ENCODE assay signal across 18 mouse cellular contexts in the genomic region with DNA sequence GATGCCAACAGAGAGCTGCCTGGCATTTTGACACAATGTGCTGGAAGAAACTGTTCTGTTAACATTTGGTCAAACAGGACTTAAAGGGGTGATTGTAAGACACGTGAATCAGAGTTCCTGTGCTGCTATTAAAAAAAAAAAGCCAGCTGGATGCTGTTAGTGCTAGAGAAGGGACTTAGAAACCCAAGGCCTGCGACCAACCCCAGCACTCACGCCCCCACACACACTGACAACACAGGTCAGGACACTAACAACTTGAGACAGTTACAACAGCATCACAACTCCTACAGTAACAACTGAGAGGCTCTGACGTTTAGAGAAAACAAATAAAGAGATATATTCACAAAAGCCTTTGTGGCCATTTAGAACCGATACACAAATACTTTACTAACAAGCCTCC. TPM values are rescaled to one million over a fixed set of nuclear protein-coding genes. Genes with fewer than 3 reads are reported as not detected.
DNase-seq lines count a peak whose midpoint lies in the region; ATAC-seq and TF ChIP-seq lines count a peak whose summit lies in the region.
"Had no signal": no experiment of that assay in that cellular context is flagged by ENCODE, and none has a peak within 500 bp of the region (broad histone marks: within the 10 kb centered on the region; RNA-seq: fewer than 3 reads in every experiment).

No protein-coding gene starts in this region.

- no peak for TF ChIP-seq CTCF in layer of hippocampus, adult 2 months (conservative IDR thresholded peaks at IDR 0.05)

- no peak overlapping the region for H3K4me2 ChIP-seq in heart, embryonic 12.5 days
- H3K4me2 ChIP-seq in stomach, embryonic 14.5 days (replicated peaks; ENCODE audit: low read depth, low read length), result no peak overlapping the region
- H3K4me2 ChIP-seq in midbrain, embryonic 16.5 days (ENCODE audit: low read length), result no peak overlapping the region
- H3K4me2 ChIP-seq: midbrain, embryonic 15.5 days; neural tube, embryonic 13.5 days had no signal

- peaks cover 5% of the 10 kb centered on the region; the same call in 1 of the 2 replicates for H3K36me3 ChIP-seq in heart, embryonic 12.5 days
- H3K36me3 ChIP-seq in stomach, embryonic 14.5 days (ENCODE audit: control insufficient read depth, insufficient read depth, low read length), result no peaks in the 10 kb centered on the region
- H3K36me3 ChIP-seq in midbrain, embryonic 16.5 days (ENCODE audit: control insufficient read depth, insufficient read depth, low read length), result no peaks in the 10 kb centered on the region
- H3K36me3 ChIP-seq: G1E; midbrain, embryonic 15.5 days; neural tube, embryonic 13.5 days had no signal

- peaks cover 9% of the 10 kb centered on the region; the same call in 1 of the 2 replicates for H3K9me3 ChIP-seq in heart, embryonic 12.5 days (replicated peaks)
- no peaks in the 10 kb centered on the region for H3K9me3 ChIP-seq in stomach, embryonic 14.5 days (ENCODE audit: control insufficient read depth, low read depth, low read length)
- peaks cover 6% of the 10 kb centered on the region; the same call in 1 of the 2 replicates for H3K9me3 ChIP-seq in midbrain, embryonic 16.5 days (replicated peaks; ENCODE audit: control insufficient read depth, low read length, poor library complexity, severe bottlenecking)
- H3K9me3 ChIP-seq: midbrain, embryonic 15.5 days had no signal

- no peak for DNase-seq in heart, adult 8-10 months (ENCODE audit: low spot score)
- no peak for DNase-seq in layer of hippocampus, adult 2 months (ENCODE audit: low spot score in 2 of 2)
- DNase-seq in layer of hippocampus, adult 9-11 months, result no peak
- DNase-seq in induced T-regulatory cell, adult 2 months (ENCODE audit: low read depth), result peak; percentile 30
- DNase-seq: adrenal gland, postnatal 14 days; cerebellum, postnatal 14 days; forebrain, postnatal 0 days; gastrocnemius, postnatal 36 days; lung, postnatal 36 days had no signal

- H3K4me1 ChIP-seq in heart, embryonic 12.5 days (replicated peaks), result peaks cover 32% of the 10 kb centered on the region
- H3K4me1 ChIP-seq in stomach, embryonic 14.5 days (ENCODE audit: control insufficient read depth, insufficient read depth, low read length), result peaks cover 23% of the 10 kb centered on the region
- H3K4me1 ChIP-seq in midbrain, embryonic 16.5 days (ENCODE audit: control insufficient read depth, insufficient read depth, low read length), result peaks cover 5% of the 10 kb centered on the region

- H3K9ac ChIP-seq in heart, embryonic 12.5 days, result no peak overlapping the region
- no peak overlapping the region for H3K9ac ChIP-seq in stomach, embryonic 14.5 days (replicated peaks; ENCODE audit: low read depth, low read length)
- H3K9ac ChIP-seq in midbrain, embryonic 16.5 days (ENCODE audit: low read depth, low read length), result no peak overlapping the region
- H3K9ac ChIP-seq: forebrain, postnatal 0 days; midbrain, embryonic 15.5 days; neural tube, embryonic 13.5 days had no signal

- no peak overlapping the region for H3K4me3 ChIP-seq in heart, embryonic 12.5 days
- no peak overlapping the region for H3K4me3 ChIP-seq in layer of hippocampus, adult 2 months
- no peak overlapping the region for H3K4me3 ChIP-seq in stomach, embryonic 14.5 days (ENCODE audit: low read depth, low read length)
- no peak overlapping the region for H3K4me3 ChIP-seq in midbrain, embryonic 16.5 days (ENCODE audit: low read depth, low read length)
- H3K4me3 ChIP-seq: midbrain, embryonic 15.5 days; neural tube, embryonic 13.5 days had no signal

- WGBS in heart, embryonic 12.5 days, result 46% methylated on average over 5 of the region's 5 CpGs
- WGBS in stomach, embryonic 14.5 days, result 36% methylated on average over 5 of the region's 5 CpGs
- 53% methylated on average over 5 of the region's 5 CpGs for WGBS in midbrain, embryonic 16.5 days

- no peak for ATAC-seq in heart, embryonic 12.5 days (ENCODE audit: insufficient number of reproducible peaks, low FRiP score)
- no peak for ATAC-seq in stomach, embryonic 14.5 days (ENCODE audit: insufficient number of reproducible peaks, insufficient read depth, low FRiP score, low read depth)
- ATAC-seq in midbrain, embryonic 16.5 days, result no peak
- ATAC-seq: forebrain, postnatal 0 days; hindbrain, embryonic 16.5 days; midbrain, embryonic 15.5 days had no signal

- 0 out of 2 replicates have a peak overlapping the region, but pooled peaks have one; percentile 43 for H3K27ac ChIP-seq in heart, embryonic 12.5 days (ENCODE audit: poor library complexity, severe bottlenecking)
- peak overlapping the region; percentile 54; the same call in 1 of the 2 replicates for H3K27ac ChIP-seq in layer of hippocampus, adult 2 months
- peak overlapping the region; percentile 58; the same call in 1 of the 2 replicates for H3K27ac ChIP-seq in stomach, embryonic 14.5 days (ENCODE audit: low read length)
- no peak overlapping the region for H3K27ac ChIP-seq in midbrain, embryonic 16.5 days (ENCODE audit: low read length)
- H3K27ac ChIP-seq: midbrain, embryonic 15.5 days; neural tube, embryonic 13.5 days had no signal

- no peaks in the 10 kb centered on the region for H3K27me3 ChIP-seq in heart, embryonic 12.5 days (replicated peaks)
- no peaks in the 10 kb centered on the region for H3K27me3 ChIP-seq in stomach, embryonic 14.5 days (ENCODE audit: control insufficient read depth, insufficient read depth, low read length)
- no peaks in the 10 kb centered on the region for H3K27me3 ChIP-seq in midbrain, embryonic 16.5 days (ENCODE audit: control insufficient read depth, insufficient read depth, low read depth, low read length)
- H3K27me3 ChIP-seq: midbrain, embryonic 15.5 days; neural tube, embryonic 13.5 days had no signal

RNA-seq across cellular contexts. Expression of gene Gm10322, which starts 39.6 kb away (rescaled TPM):
- polyA plus RNA-seq in heart, embryonic 12.5 days (2016; fragmentation: Nextera tagmentation; extraction: Ambion mirVana), result not detected in 2 replicates
- not detected for total RNA-seq in heart, adult 8-10 months (2022)
- total RNA-seq in layer of hippocampus, adult 2 months (2021), result not detected
- not detected in 2 replicates for polyA plus RNA-seq in stomach, embryonic 14.5 days (2014; fragmentation: Nextera tagmentation; extraction: Ambion mirVana)
- not detected in 2 replicates for polyA plus RNA-seq in midbrain, embryonic 16.5 days (2015; fragmentation: Nextera tagmentation; extraction: Ambion mirVana)
- total RNA-seq: adrenal gland, postnatal 14 days; forebrain, postnatal 0 days; G1E; gastrocnemius, postnatal 36 days; layer of hippocampus, adult 8-10 months; liver, adult 2 months had no signal
- polyA plus RNA-seq: forebrain, postnatal 0 days; G1E; hindbrain, embryonic 16.5 days; liver, adult 2 months; midbrain, embryonic 15.5 days; neural tube, embryonic 13.5 days had no signal

RNA-seq across cellular contexts. Expression of gene Mcu, which starts 40.2 kb away (rescaled TPM):
- polyA plus RNA-seq in heart, embryonic 12.5 days (2016; fragmentation: Nextera tagmentation; extraction: Ambion mirVana), result 27.5 and 27.8 TPM in 2 replicates
- total RNA-seq in heart, adult 8-10 months (2022), result 10 to 100 TPM; 19.4 to 25.7 (median 23.9) TPM
- 10 to 100 TPM; 53.8 to 54.8 TPM for total RNA-seq in layer of hippocampus, adult 2 months (2021)
- polyA plus RNA-seq in stomach, embryonic 14.5 days (2014; fragmentation: Nextera tagmentation; extraction: Ambion mirVana), result 60.4 and 66.4 TPM in 2 replicates
- polyA plus RNA-seq in midbrain, embryonic 16.5 days (2015; fragmentation: Nextera tagmentation; extraction: Ambion mirVana), result 28.5 and 36.4 TPM in 2 replicates
